Mouse (Mus musculus) ovary, adult 18-20 months (tissue): ENCODE results near the gene Ier3.

ENCODE experiments used
- DNase-seq: peaks from one replicate; pipeline ENCODE4 v3.0.0; 2022; ENCODE audit warnings: low spot score, mixed read lengths

Gene Ier3

GRCm38 (mm10) chr17:35866911-35867890 is 45.7 kb downstream of the Ier3 start:
- no peak for DNase-seq

- no peak for DNase-seq
These were observed 46.8 kb downstream of the Ier3 start for GRCm38 (mm10) chr17:35868165-35868820.

GRCm38 (mm10) chr17:35868961-35869345 is 47.5 kb downstream of the Ier3 start:
- DNase-seq: no peak

GRCm38 (mm10) chr17:35869346-35870067 is 48.0 kb downstream of the Ier3 start:
- no peak for DNase-seq

- DNase-seq: no peak
These were observed 48.8 kb downstream of the Ier3 start for GRCm38 (mm10) chr17:35870151-35870883.

- no peak for DNase-seq
These were observed 49.6 kb downstream of the Ier3 start for GRCm38 (mm10) chr17:35870884-35871696.
